Mouse (Mus musculus): ENCODE results near the gene Calml4. TPM values are rescaled to one million over a fixed set of nuclear protein-coding genes. Genes with fewer than 3 reads are reported as not detected.
A peak's percentile ranks its signal among the peaks of the same experiment; 100 is the strongest.
"Not testable (repeated sequence)": the region's sequence is repeated elsewhere in the genome, so short reads cannot be mapped to it uniquely, and the experiment has no call there.

Calml4 gene
- polyA plus RNA-seq, 1 experiment from 2014 or later = 16.4 TPM

- Histone ChIP-seq H3K27ac (ENCODE audit: low read depth) (no peak overlapping the region), H3K9ac (replicated peaks) (no peak overlapping the region), H3K4me2 (ENCODE audit: low read depth, low read length) (no peak overlapping the region), H3K4me1 (ENCODE audit: insufficient read depth) (peaks cover 11% of the 10 kb centered on the region), H3K36me3 (replicated peaks; ENCODE audit: insufficient read depth, low read length) (peaks cover 11% of the 10 kb centered on the region), H3K27me3 (ENCODE audit: insufficient read depth, low read length) (no peaks in the 10 kb centered on the region), H3K4me3 (ENCODE audit: low read depth, low read length) (no peak overlapping the region), H3K9me3 (ENCODE audit: low read length) (no peaks in the 10 kb centered on the region)
- ATAC-seq (no peak), DNase-seq (no peak)
- TF ChIP-seq EP300 (IDR thresholded peaks at IDR 0.05; ENCODE audit: low read depth) = no peak
- TF ChIP-seq CTCF (IDR thresholded peaks at IDR 0.05; ENCODE audit: low read depth) = no peak
- 50% methylated on average over 4 of the region's 4 CpGs for WGBS (ENCODE audit: insufficient replicate concordance)
Measured at GRCm38 (mm10) chr9:62854483-62854882, 3.4 kb upstream of the Calml4 start.

DNA sequence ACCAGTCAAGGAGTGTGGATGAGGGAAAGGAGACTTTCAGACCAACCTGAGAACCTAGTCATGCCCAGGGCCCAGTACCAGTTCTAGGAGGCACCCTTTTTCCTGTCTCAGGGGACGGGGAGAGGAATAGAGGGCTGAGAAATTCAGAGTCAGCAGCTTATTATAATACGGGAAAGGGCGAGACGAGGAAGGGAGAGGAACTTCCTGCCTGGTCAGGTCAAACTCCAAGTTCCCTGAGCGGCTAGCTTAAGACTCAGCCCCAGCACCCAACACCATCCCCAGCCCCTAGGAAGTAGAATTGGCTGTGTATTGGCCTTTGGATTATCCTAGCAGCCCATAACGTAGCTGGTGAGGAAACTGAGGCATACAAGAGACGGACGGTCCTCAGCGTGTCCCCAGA is 664 bp upstream of the Calml4 start:
- H3K4me1 ChIP-seq (ENCODE audit: insufficient read depth) = peaks cover 11% of the 10 kb centered on the region
- no peak for ATAC-seq
- no peak for TF ChIP-seq CTCF (IDR thresholded peaks at IDR 0.05; ENCODE audit: low read depth)
- no peak for TF ChIP-seq EP300 (IDR thresholded peaks at IDR 0.05; ENCODE audit: low read depth)
- H3K9me3 ChIP-seq (ENCODE audit: low read length) = no peaks in the 10 kb centered on the region
- no peak overlapping the region for H3K4me3 ChIP-seq (ENCODE audit: low read depth, low read length)
- no peak overlapping the region for H3K9ac ChIP-seq (replicated peaks)
- H3K27me3 ChIP-seq (ENCODE audit: insufficient read depth, low read length) = no peaks in the 10 kb centered on the region
- no peak for DNase-seq
- H3K4me2 ChIP-seq (ENCODE audit: low read depth, low read length) = peak overlapping the region; percentile 57; the same call in 1 of the 2 replicates
- peak overlapping the region; percentile 60; the same call in 1 of the 2 replicates for H3K27ac ChIP-seq (ENCODE audit: low read depth)
- H3K36me3 ChIP-seq (replicated peaks; ENCODE audit: insufficient read depth, low read length) = no peaks in the 10 kb centered on the region
- 50% methylated on average over 9 of the region's 9 CpGs for WGBS (ENCODE audit: insufficient replicate concordance)

DNA sequence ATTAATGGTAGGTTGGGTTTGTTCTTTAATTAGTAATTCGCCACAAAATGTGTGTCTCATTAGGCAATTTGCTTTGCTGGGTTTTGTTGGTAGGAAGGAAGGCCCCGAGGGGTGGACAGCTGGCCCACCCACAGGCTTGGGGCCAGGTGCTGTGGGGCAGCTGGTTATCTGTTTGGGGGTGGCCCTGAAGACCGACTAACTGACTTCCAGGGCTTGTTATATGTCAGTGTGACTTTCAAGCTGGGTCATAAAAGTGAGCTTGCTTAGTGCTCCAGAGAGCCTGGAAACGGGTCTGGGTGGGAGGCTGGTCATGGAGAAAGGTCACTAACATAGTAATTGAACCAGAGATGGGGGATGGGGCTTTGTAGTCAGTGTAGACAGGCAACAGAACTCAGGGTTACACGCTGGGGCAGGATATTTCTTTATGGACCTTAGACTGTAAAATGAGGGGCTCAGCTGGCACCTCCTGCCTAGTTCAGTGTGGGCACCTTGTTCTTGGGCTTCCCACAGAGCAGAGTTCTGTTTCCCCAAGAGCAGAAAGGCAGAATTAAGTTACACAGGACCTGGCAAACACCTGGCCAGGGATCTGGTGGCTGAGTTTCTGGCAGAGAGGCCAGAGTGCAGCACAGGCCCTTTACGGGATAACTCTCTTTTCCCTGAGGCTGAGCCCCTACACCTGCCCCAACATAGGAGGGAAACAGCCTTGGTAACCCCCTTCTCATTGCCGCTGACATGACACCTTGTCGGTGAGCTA is 563 bp downstream of the Calml4 start:
- TF ChIP-seq CTCF (IDR thresholded peaks at IDR 0.05; ENCODE audit: low read depth) (no peak), EP300 (IDR thresholded peaks at IDR 0.05; ENCODE audit: low read depth) (no peak)
- DNase-seq = no peak

GRCm38 (mm10) chr9:62860102-62860501 is 2.2 kb downstream of the Calml4 start:
- H3K4me2 ChIP-seq (ENCODE audit: low read depth, low read length); H3K27me3 ChIP-seq (ENCODE audit: insufficient read depth, low read length); H3K9me3 ChIP-seq (ENCODE audit: low read length); ATAC-seq; H3K27ac ChIP-seq (ENCODE audit: low read depth); DNase-seq; H3K9ac ChIP-seq (replicated peaks); H3K36me3 ChIP-seq (replicated peaks; ENCODE audit: insufficient read depth, low read length); H3K4me3 ChIP-seq (ENCODE audit: low read depth, low read length): not testable (repeated sequence)
- H3K4me1 ChIP-seq (ENCODE audit: insufficient read depth) = peaks cover 11% of the 10 kb centered on the region
- 55% methylated on average over 6 of the region's 7 CpGs for WGBS (ENCODE audit: insufficient replicate concordance)

More for the DNA sequence above, 563 bp downstream of the Calml4 start:
- H3K9ac ChIP-seq (replicated peaks) = 0 out of 2 replicates have a peak overlapping the region, but pooled peaks have one; percentile 26
- 54% methylated on average over 8 of the region's 8 CpGs for WGBS (ENCODE audit: insufficient replicate concordance)
- no peaks in the 10 kb centered on the region for H3K36me3 ChIP-seq (replicated peaks; ENCODE audit: insufficient read depth, low read length)
- peak overlapping the region; percentile 39; the same call in 1 of the 2 replicates for H3K27ac ChIP-seq (ENCODE audit: low read depth)
- no peaks in the 10 kb centered on the region for H3K27me3 ChIP-seq (ENCODE audit: insufficient read depth, low read length)
- H3K4me3 ChIP-seq (ENCODE audit: low read depth, low read length) = 0 out of 2 replicates have a peak overlapping the region, but pooled peaks have one; percentile 6
- peaks cover 11% of the 10 kb centered on the region for H3K4me1 ChIP-seq (ENCODE audit: insufficient read depth)
- H3K4me2 ChIP-seq (ENCODE audit: low read depth, low read length) = peak overlapping the region; percentile 57
- no peak for ATAC-seq
- H3K9me3 ChIP-seq (ENCODE audit: low read length) = no peaks in the 10 kb centered on the region

- DNase-seq = no peak
- no peak for ATAC-seq
- Histone ChIP-seq H3K4me1 (ENCODE audit: insufficient read depth) (peaks cover 11% of the 10 kb centered on the region), H3K36me3 (replicated peaks; ENCODE audit: insufficient read depth, low read length) (no peaks in the 10 kb centered on the region), H3K4me3 (ENCODE audit: low read depth, low read length) (no peak overlapping the region), H3K27ac (ENCODE audit: low read depth) (no peak overlapping the region), H3K4me2 (ENCODE audit: low read depth, low read length) (no peak overlapping the region), H3K9ac (replicated peaks) (no peak overlapping the region), H3K27me3 (ENCODE audit: insufficient read depth, low read length) (no peaks in the 10 kb centered on the region), H3K9me3 (ENCODE audit: low read length) (no peaks in the 10 kb centered on the region)
- no peak for TF ChIP-seq EP300 (IDR thresholded peaks at IDR 0.05; ENCODE audit: low read depth)
- TF ChIP-seq CTCF (IDR thresholded peaks at IDR 0.05; ENCODE audit: low read depth) = no peak
- 79% methylated on average over 4 of the region's 4 CpGs for WGBS (ENCODE audit: insufficient replicate concordance)
Measured at GRCm38 (mm10) chr9:62860866-62861265, 3.0 kb downstream of the Calml4 start.

- not testable (repeated sequence) for H3K4me1 ChIP-seq (ENCODE audit: insufficient read depth); ATAC-seq; H3K9ac ChIP-seq (replicated peaks); H3K9me3 ChIP-seq (ENCODE audit: low read length); H3K36me3 ChIP-seq (replicated peaks; ENCODE audit: insufficient read depth, low read length); H3K27ac ChIP-seq (ENCODE audit: low read depth); H3K4me2 ChIP-seq (ENCODE audit: low read depth, low read length); DNase-seq; H3K27me3 ChIP-seq (ENCODE audit: insufficient read depth, low read length); H3K4me3 ChIP-seq (ENCODE audit: low read depth, low read length)
- WGBS (ENCODE audit: insufficient replicate concordance) = 74% methylated on average over 4 of the region's 4 CpGs
Measured at GRCm38 (mm10) chr9:62869236-62869635, 11.4 kb downstream of the Calml4 start.
